Mouse (Mus musculus) c-Kit-positive CD71-negative TER-119-negative erythroid progenitor cells, embryonic 14.5 days (primary cell): ENCODE results near the gene Tmem164.
A peak's percentile ranks its signal among the peaks of the same experiment; 100 is the strongest.

Experiments
- DNase-seq: peaks from one replicate; pipeline ENCODE4 v3.0.0-alpha.2; 2013; ENCODE audit warnings: low read depth

Tmem164 gene

GRCm38 (mm10) chrX:142693256-142693655, 12.1 kb downstream of the Tmem164 start:
- DNase-seq: no peak

- no peak for DNase-seq
Measured at GRCm38 (mm10) chrX:142694338-142694737, 13.1 kb downstream of the Tmem164 start.

- DNase-seq: no peak
Measured at GRCm38 (mm10) chrX:142694856-142695255, 13.7 kb downstream of the Tmem164 start.

- no peak for DNase-seq
Measured at GRCm38 (mm10) chrX:142696789-142697188, 15.6 kb downstream of the Tmem164 start.

- DNase-seq: no peak
Measured at GRCm38 (mm10) chrX:142697545-142698204, 16.5 kb downstream of the Tmem164 start.

- DNase-seq: no peak
Measured at GRCm38 (mm10) chrX:142698212-142698611, 17.0 kb downstream of the Tmem164 start.

- no peak for DNase-seq
Measured at GRCm38 (mm10) chrX:142702094-142702493, 20.9 kb downstream of the Tmem164 start.

GRCm38 (mm10) chrX:142702566-142702965, 21.4 kb downstream of the Tmem164 start:
- no peak for DNase-seq

GRCm38 (mm10) chrX:142703953-142704352, 22.7 kb downstream of the Tmem164 start:
- DNase-seq: no peak

GRCm38 (mm10) chrX:142708257-142708656, 27.1 kb downstream of the Tmem164 start:
- no peak for DNase-seq

- no peak for DNase-seq
Measured at GRCm38 (mm10) chrX:142716014-142716413, 34.8 kb downstream of the Tmem164 start.

- DNase-seq: no peak
Measured at GRCm38 (mm10) chrX:142717958-142718478, 36.8 kb downstream of the Tmem164 start.

- no peak for DNase-seq
Measured at GRCm38 (mm10) chrX:142718759-142719158, 37.6 kb downstream of the Tmem164 start.

- DNase-seq: no peak
Measured at GRCm38 (mm10) chrX:142721897-142722296, 40.7 kb downstream of the Tmem164 start.

GRCm38 (mm10) chrX:142724203-142724602, 43.0 kb downstream of the Tmem164 start:
- no peak for DNase-seq

GRCm38 (mm10) chrX:142725571-142725970, 44.4 kb downstream of the Tmem164 start:
- no peak for DNase-seq

GRCm38 (mm10) chrX:142726311-142726710, 45.1 kb downstream of the Tmem164 start:
- no peak for DNase-seq

- no peak for DNase-seq
Measured at GRCm38 (mm10) chrX:142727847-142728246, 46.6 kb downstream of the Tmem164 start.

GRCm38 (mm10) chrX:142729040-142729439, 47.8 kb downstream of the Tmem164 start:
- DNase-seq: no peak

- DNase-seq: no peak
Measured at GRCm38 (mm10) chrX:142729482-142729881, 48.3 kb downstream of the Tmem164 start.

GRCm38 (mm10) chrX:142737099-142737498, 55.9 kb downstream of the Tmem164 start:
- no peak for DNase-seq

GRCm38 (mm10) chrX:142737719-142738118, 56.5 kb downstream of the Tmem164 start:
- DNase-seq: peak; percentile 16

- DNase-seq: no peak
Measured at GRCm38 (mm10) chrX:142747428-142747827, 66.2 kb downstream of the Tmem164 start.

GRCm38 (mm10) chrX:142748574-142748973, 67.4 kb downstream of the Tmem164 start:
- no peak for DNase-seq
